Mouse (Mus musculus) WW6 (cell line): ENCODE results near the gene Supt6.
"Not testable (repeated sequence)": the region's sequence is repeated elsewhere in the genome, so short reads cannot be mapped to it uniquely, and the experiment has no call there.

ENCODE experiments used
- DNase-seq: peaks from one replicate; pipeline ENCODE4 v3.0.0-alpha.2; 2013; ENCODE audit warnings: low read depth, low spot score

Supt6 gene

GRCm38 (mm10) chr11:78223586-78223985 lies 22.2 kb downstream of the Supt6 start:
- DNase-seq: no peak

GRCm38 (mm10) chr11:78215709-78216317 lies 30.0 kb downstream of the Supt6 start:
- no peak for DNase-seq

GRCm38 (mm10) chr11:78213086-78213817 lies 32.5 kb downstream of the Supt6 start:
- DNase-seq: no peak

GRCm38 (mm10) chr11:78211513-78211912 lies 34.3 kb downstream of the Supt6 start:
- DNase-seq: no peak

- no peak for DNase-seq
Observed at GRCm38 (mm10) chr11:78210615-78211014, 35.2 kb downstream of the Supt6 start.

- no peak for DNase-seq
Observed at GRCm38 (mm10) chr11:78209886-78210285, 35.9 kb downstream of the Supt6 start.

GRCm38 (mm10) chr11:78207190-78207589 lies 38.6 kb downstream of the Supt6 start:
- DNase-seq: no peak

- DNase-seq: no peak
Observed at GRCm38 (mm10) chr11:78205361-78206206, 40.2 kb downstream of the Supt6 start.

GRCm38 (mm10) chr11:78204287-78204686 lies 41.5 kb downstream of the Supt6 start:
- DNase-seq: no peak

- DNase-seq: no peak
Observed at GRCm38 (mm10) chr11:78202372-78202771, 43.4 kb downstream of the Supt6 start.

- no peak for DNase-seq
Observed at GRCm38 (mm10) chr11:78195101-78195863, 50.5 kb downstream of the Supt6 start.

- no peak for DNase-seq
Observed at GRCm38 (mm10) chr11:78194411-78195100, 51.2 kb downstream of the Supt6 start.

GRCm38 (mm10) chr11:78193113-78193512 lies 52.7 kb downstream of the Supt6 start, which contains the start of gene Proca1:
Gene Proca1 (plus strand): TSS chr11:78193392.
- no peak for DNase-seq

- DNase-seq: no peak
Observed at GRCm38 (mm10) chr11:78190041-78190440, 55.7 kb downstream of the Supt6 start.

GRCm38 (mm10) chr11:78189234-78190040 lies 56.4 kb downstream of the Supt6 start:
- DNase-seq: no peak

- no peak for DNase-seq
Observed at GRCm38 (mm10) chr11:78188331-78189233, 57.2 kb downstream of the Supt6 start, which contains the start of gene Rab34. Gene Rab34 (plus strand): TSS chr11:78188430.

GRCm38 (mm10) chr11:78184702-78185101 lies 61.1 kb downstream of the Supt6 start:
- not testable (repeated sequence) for DNase-seq

- no peak for DNase-seq
Observed at GRCm38 (mm10) chr11:78183884-78184514, 61.8 kb downstream of the Supt6 start.
